Mouse (Mus musculus) liver, embryonic 15.5 days (tissue): ENCODE data around the gene Map1lc3b. TPM values are rescaled to one million over a fixed set of nuclear protein-coding genes. Genes with fewer than 3 reads are reported as not detected.
A peak's percentile ranks its signal among the peaks of the same experiment; 100 is the strongest.

Source experiments
- ATAC-seq: fragments of 200-750 bp; cut with Nextera tagmentation; 2 replicates; pipeline ENCODE4 v1.8.0; 2017; ENCODE audit warnings: moderate number of reproducible peaks, mild to moderate bottlenecking, moderate library complexity; ENCODE audit not compliant: insufficient read depth
- H3K27ac ChIP-seq: fragments of 300-500 bp; sonication (generic); replicated peaks from 2 replicates; pipeline ENCODE4 v1.5.1; 2015; ENCODE audit warnings: mild to moderate bottlenecking, inconsistent platforms
- H3K27me3 ChIP-seq: fragments of 300-500 bp; sonication (generic); 2 replicates; pipeline ENCODE4 v1.6.1; 2015; ENCODE audit warnings: mild to moderate bottlenecking, inconsistent platforms
- H3K36me3 ChIP-seq: fragments of 300-500 bp; sonication (generic); replicated peaks from 2 replicates; pipeline ENCODE4 v1.6.1; 2015; ENCODE audit warnings: moderate library complexity, mild to moderate bottlenecking, inconsistent platforms
- H3K4me1 ChIP-seq: fragments of 300-500 bp; sonication (generic); replicated peaks from 2 replicates; pipeline ENCODE4 v1.6.1; 2015; ENCODE audit warnings: inconsistent platforms
- H3K4me2 ChIP-seq: fragments of 300-500 bp; sonication (generic); 2 replicates; pipeline ENCODE4 v1.6.1; 2015; ENCODE audit warnings: moderate library complexity, mild to moderate bottlenecking, inconsistent platforms
- H3K4me3 ChIP-seq: fragments of 300-500 bp; sonication (generic); replicated peaks from 2 replicates; pipeline ENCODE4 v1.5.1; 2015; ENCODE audit warnings: mild to moderate bottlenecking, inconsistent platforms
- H3K9ac ChIP-seq: fragments of 300-500 bp; sonication (generic); 2 replicates; pipeline ENCODE4 v1.6.1; 2015; ENCODE audit warnings: moderate library complexity, mild to moderate bottlenecking, inconsistent platforms
- H3K9me3 ChIP-seq: fragments of 300-500 bp; sonication (generic); replicated peaks from 2 replicates; pipeline ENCODE4 v1.6.1; 2016; ENCODE audit warnings: inconsistent platforms
- WGBS: fragments of 180-500 bp; shearing (Covaris S2); methylation state at CpG from one replicate; pipeline ENCODE4 v1.1.7; 2015; ENCODE audit warnings: mixed read lengths; ENCODE audit not compliant: insufficient replicate concordance; 5-methylcytosine and 5-hydroxymethylcytosine counted together
- polyA plus RNA-seq: library from polyadenylated mRNA; unstranded; fragments of >200 nt; fragmentation: Nextera tagmentation; extraction: Ambion mirVana; gene quantifications from 2 replicates; pipeline ENCODE4 v1.2.1, GENCODE M21; 2015

The Map1lc3b gene
- polyA plus RNA-seq, 1 experiment from 2014 or later: 136 TPM

- H3K9me3 ChIP-seq: no peaks in the 10 kb centered on the region
- peak; percentile 65 for ATAC-seq
- H3K27ac ChIP-seq: no peak overlapping the region
- no peak overlapping the region for H3K4me3 ChIP-seq
- H3K9ac ChIP-seq: no peak overlapping the region
- peaks cover 69% of the 10 kb centered on the region for H3K4me1 ChIP-seq
- WGBS: 31% methylated on average over 3 of the region's 3 CpGs
- H3K27me3 ChIP-seq: no peaks in the 10 kb centered on the region
- H3K4me2 ChIP-seq: no peak overlapping the region
- H3K36me3 ChIP-seq: no peaks in the 10 kb centered on the region
Measured at GRCm38 (mm10) chr8:121573275-121573674, 16.9 kb upstream of the Map1lc3b start.

- no peaks in the 10 kb centered on the region for H3K36me3 ChIP-seq
- H3K27ac ChIP-seq: no peak overlapping the region
- H3K9ac ChIP-seq: 0 out of 2 replicates have a peak overlapping the region, but pooled peaks have one; percentile 11
- H3K27me3 ChIP-seq: no peaks in the 10 kb centered on the region
- ATAC-seq: no peak
- H3K4me3 ChIP-seq: no peak overlapping the region
- H3K4me2 ChIP-seq: no peak overlapping the region
- WGBS: 77% methylated on average over 3 of the region's 3 CpGs
- no peaks in the 10 kb centered on the region for H3K9me3 ChIP-seq
- peaks cover 81% of the 10 kb centered on the region for H3K4me1 ChIP-seq
Measured at GRCm38 (mm10) chr8:121575661-121576060, 14.5 kb upstream of the Map1lc3b start.

GRCm38 (mm10) chr8:121577751-121578675 is 12.1 kb upstream of the Map1lc3b start:
- H3K4me2 ChIP-seq: peak overlapping the region; percentile 99
- peak overlapping the region; percentile 80 for H3K9ac ChIP-seq
- no peaks in the 10 kb centered on the region for H3K9me3 ChIP-seq
- no peaks in the 10 kb centered on the region for H3K36me3 ChIP-seq
- no peaks in the 10 kb centered on the region for H3K27me3 ChIP-seq
- 2% methylated on average over 44 of the region's 44 CpGs for WGBS
- H3K4me1 ChIP-seq: peaks cover 73% of the 10 kb centered on the region
- H3K4me3 ChIP-seq: peak overlapping the region; percentile 85
- no peak; the same call in 1 of the 2 replicates for ATAC-seq
- H3K27ac ChIP-seq: peak overlapping the region; percentile 81

- Histone ChIP-seq H3K27me3 (0 out of 2 replicates have a peak, but pooled peaks cover 4% of the 10 kb centered on the region), H3K9ac (peak within 1 kb of the TSS; percentile 80), H3K4me2 (peak within 1 kb of the TSS; percentile 99), H3K9me3 (no peaks in the 10 kb centered on the region), H3K4me3 (peak within 1 kb of the TSS; percentile 85), H3K36me3 (no peaks in the 10 kb centered on the region), H3K27ac (peak within 1 kb of the TSS; percentile 81), H3K4me1 (peaks cover 68% of the 10 kb centered on the region)
- peak; percentile 86 for ATAC-seq
- WGBS: under 1% methylated on average over 63 of the region's 63 CpGs
Measured at GRCm38 (mm10) chr8:121578676-121579451, 11.3 kb upstream of the Map1lc3b start, which contains the start of gene Fbxo31. Gene Fbxo31, minus strand, starts transcription at chr8:121578806.

DNA sequence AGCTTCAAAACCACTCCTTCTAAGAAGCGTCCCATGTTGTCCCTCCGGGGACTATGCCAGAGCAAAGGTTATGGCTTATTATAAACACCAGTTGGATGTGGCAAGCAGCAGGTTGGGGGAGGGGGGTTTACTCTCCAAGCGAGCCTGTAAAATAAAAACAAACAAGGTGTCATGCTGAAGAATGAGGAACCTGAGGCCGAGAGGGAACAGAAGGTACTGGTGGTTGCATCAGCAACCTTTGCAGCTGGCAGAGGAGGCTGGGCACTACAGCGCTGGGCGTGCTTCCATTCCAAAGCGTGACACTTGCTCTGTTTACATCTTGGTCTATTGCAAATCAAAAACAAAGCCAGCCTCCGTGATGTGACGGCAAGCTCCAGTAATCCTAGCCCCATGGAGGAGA is 9.7 kb upstream of the Map1lc3b start:
- Histone ChIP-seq H3K9me3 (no peaks in the 10 kb centered on the region), H3K4me3 (no peak overlapping the region), H3K27ac (peak overlapping the region; percentile 81), H3K27me3 (0 out of 2 replicates have a peak, but pooled peaks cover 11% of the 10 kb centered on the region), H3K4me2 (peak overlapping the region; percentile 35; the same call in 1 of the 2 replicates), H3K36me3 (no peaks in the 10 kb centered on the region), H3K4me1 (peaks cover 63% of the 10 kb centered on the region), H3K9ac (no peak overlapping the region)
- WGBS: 32% methylated on average over 9 of the region's 9 CpGs
- no peak for ATAC-seq

GRCm38 (mm10) chr8:121583653-121584052 is 6.5 kb upstream of the Map1lc3b start:
- Histone ChIP-seq H3K4me2 (no peak overlapping the region), H3K9ac (no peak overlapping the region), H3K4me3 (no peak overlapping the region), H3K9me3 (no peaks in the 10 kb centered on the region), H3K27me3 (0 out of 2 replicates have a peak, but pooled peaks cover 11% of the 10 kb centered on the region), H3K27ac (no peak overlapping the region), H3K36me3 (no peaks in the 10 kb centered on the region), H3K4me1 (peaks cover 64% of the 10 kb centered on the region)
- 45% methylated on average over 8 of the region's 8 CpGs for WGBS
- no peak for ATAC-seq

- Histone ChIP-seq H3K4me2 (peak overlapping the region; percentile 82), H3K4me1 (peaks cover 64% of the 10 kb centered on the region), H3K36me3 (no peaks in the 10 kb centered on the region), H3K9me3 (no peaks in the 10 kb centered on the region), H3K27me3 (0 out of 2 replicates have a peak, but pooled peaks cover 11% of the 10 kb centered on the region), H3K9ac (peak overlapping the region; percentile 84), H3K4me3 (peak overlapping the region; percentile 74), H3K27ac (peak overlapping the region; percentile 89)
- 0 out of 2 replicates have a peak, but pooled peaks have one; percentile 1 for ATAC-seq
- 29% methylated on average over 13 of the region's 13 CpGs for WGBS
Measured at GRCm38 (mm10) chr8:121584730-121585129, 5.4 kb upstream of the Map1lc3b start.

DNA sequence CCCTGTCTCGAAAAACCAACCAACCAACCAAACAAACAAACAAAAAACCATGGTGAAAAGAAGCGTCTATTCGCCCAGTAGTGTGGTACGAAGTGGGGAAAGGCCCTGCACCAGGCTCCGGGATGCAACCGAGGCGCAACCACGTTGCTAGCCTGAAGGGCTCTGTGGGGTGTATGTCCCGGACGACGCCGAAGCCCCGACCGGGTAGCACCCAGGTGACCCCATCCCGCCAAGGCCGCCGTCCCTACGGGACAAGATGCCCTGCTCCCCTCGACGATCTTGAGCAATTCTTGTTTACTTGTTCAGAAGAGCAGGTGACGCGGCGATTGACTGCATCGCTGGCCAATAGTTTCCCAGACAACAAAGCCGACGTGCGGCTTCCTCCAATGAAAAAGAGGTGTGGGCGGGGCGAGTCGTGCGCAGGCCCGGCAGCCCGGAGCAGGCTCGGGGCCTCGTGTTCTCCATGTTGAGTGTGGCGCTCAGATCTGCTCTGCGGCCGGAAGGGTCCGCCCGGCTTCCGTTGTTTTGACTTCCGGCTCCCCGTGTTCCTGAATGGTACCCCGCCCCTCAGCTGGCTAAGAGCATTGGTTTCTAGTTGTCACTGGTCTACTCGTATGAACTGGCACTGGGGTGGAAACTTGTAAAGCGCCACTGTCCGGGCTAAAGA is 4.9 kb upstream of the Map1lc3b start:
- peak overlapping the region; percentile 89 for H3K27ac ChIP-seq
- peak overlapping the region; percentile 82 for H3K4me2 ChIP-seq
- peaks cover 63% of the 10 kb centered on the region for H3K4me1 ChIP-seq
- no peaks in the 10 kb centered on the region for H3K36me3 ChIP-seq
- H3K4me3 ChIP-seq: peak overlapping the region; percentile 74
- H3K9me3 ChIP-seq: no peaks in the 10 kb centered on the region
- 0 out of 2 replicates have a peak, but pooled peaks cover 11% of the 10 kb centered on the region for H3K27me3 ChIP-seq
- peak overlapping the region; percentile 84 for H3K9ac ChIP-seq
- ATAC-seq: peak; percentile 85
- 2% methylated on average over 47 of the region's 47 CpGs for WGBS

GRCm38 (mm10) chr8:121588750-121589149 is 1.4 kb upstream of the Map1lc3b start:
- peak; percentile 59 for ATAC-seq
- no peaks in the 10 kb centered on the region for H3K9me3 ChIP-seq
- 0 out of 2 replicates have a peak, but pooled peaks cover 8% of the 10 kb centered on the region for H3K27me3 ChIP-seq
- WGBS: 28% methylated on average over 4 of the region's 4 CpGs
- peaks cover 77% of the 10 kb centered on the region for H3K4me1 ChIP-seq
- H3K9ac ChIP-seq: peak overlapping the region; percentile 39; the same call in 1 of the 2 replicates
- H3K36me3 ChIP-seq: peaks cover 19% of the 10 kb centered on the region
- H3K4me2 ChIP-seq: peak overlapping the region; percentile 82
- peak overlapping the region; percentile 0; the same call in 1 of the 2 replicates for H3K4me3 ChIP-seq
- peak overlapping the region; percentile 97 for H3K27ac ChIP-seq

DNA sequence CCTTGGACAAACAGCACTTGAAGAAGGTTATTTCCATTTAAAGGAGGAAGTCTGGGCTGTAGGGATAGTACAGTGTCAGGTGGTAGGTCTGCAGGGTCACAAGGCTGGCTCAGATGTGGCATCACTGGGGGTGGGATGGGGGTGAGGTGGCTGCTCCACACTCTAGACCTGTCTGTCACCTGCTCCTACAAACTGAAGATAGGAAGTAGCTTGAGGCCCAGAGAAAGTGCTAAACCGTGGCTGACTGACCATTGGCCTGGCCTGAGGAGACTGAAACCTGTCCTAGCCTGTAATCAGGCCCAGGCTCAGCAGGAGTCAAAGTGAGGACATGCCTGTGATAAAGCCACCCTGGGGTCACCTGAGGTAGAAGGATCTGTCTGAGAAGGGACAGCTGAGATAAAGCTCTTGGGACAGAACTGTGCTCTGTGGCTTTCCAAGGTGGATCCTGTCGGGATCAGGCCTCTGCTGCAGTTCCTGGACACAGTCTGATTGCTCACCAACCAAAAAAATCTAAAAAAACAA is 895 bp upstream of the Map1lc3b start:
- Histone ChIP-seq H3K4me2 (peak overlapping the region; percentile 82), H3K9me3 (no peaks in the 10 kb centered on the region), H3K9ac (peak overlapping the region; percentile 39; the same call in 1 of the 2 replicates), H3K4me1 (peaks cover 76% of the 10 kb centered on the region), H3K27ac (peak overlapping the region; percentile 97), H3K4me3 (peak overlapping the region; percentile 96; the same call in 1 of the 2 replicates), H3K36me3 (peaks cover 24% of the 10 kb centered on the region), H3K27me3 (0 out of 2 replicates have a peak, but pooled peaks cover 3% of the 10 kb centered on the region)
- ATAC-seq: peak; percentile 6
- WGBS: 26% methylated on average over 2 of the region's 2 CpGs
